Mouse (Mus musculus): ENCODE results near the gene Srl. TPM values are rescaled to one million over a fixed set of nuclear protein-coding genes. Genes with fewer than 3 reads are reported as not detected.

Gene Srl
- polyA plus RNA-seq, 1 experiment = 12.1 TPM

DNA sequence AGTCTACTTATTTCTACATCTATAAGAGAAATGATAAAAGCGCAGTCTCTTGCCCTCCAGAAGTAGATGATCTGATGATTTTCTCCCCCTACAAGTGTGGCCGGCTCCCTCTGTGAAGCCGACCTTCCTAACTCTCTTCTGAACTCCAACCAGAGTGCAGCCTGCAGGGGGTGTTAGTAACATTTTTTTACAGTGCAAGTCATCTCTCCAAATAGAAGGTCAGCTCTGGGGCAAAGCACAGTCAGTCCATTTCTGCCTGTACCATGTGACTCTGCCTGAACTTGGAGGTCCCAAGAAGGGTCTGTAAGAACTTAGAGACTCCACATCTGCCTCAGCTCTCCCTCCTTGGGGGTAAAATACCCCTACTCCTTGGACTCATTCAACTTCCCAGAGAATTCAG, 27.2 kb downstream of the Srl start:
- TF ChIP-seq CTCF (IDR thresholded peaks at IDR 0.05; ENCODE audit: borderline replicate concordance, control insufficient read depth, extremely low read depth, insufficient read depth, low read length, poor library complexity) (no peak), POLR2A (IDR thresholded peaks at IDR 0.05; ENCODE audit: control insufficient read depth, extremely low read depth, insufficient read depth, low read length, poor library complexity) (no peak)
- no peak for DNase-seq
- 93% methylated on average over 3 of the region's 3 CpGs for WGBS
- H3K4me3 ChIP-seq (ENCODE audit: control insufficient read depth, insufficient read depth, low read length) = no peak overlapping the region
- H3K4me1 ChIP-seq (replicated peaks; ENCODE audit: control insufficient read depth, insufficient read depth, low read length) = peaks cover 19% of the 10 kb centered on the region
- H3K27me3 ChIP-seq (ENCODE audit: control insufficient read depth, insufficient read depth, low read length) = no peaks in the 10 kb centered on the region
- no peak overlapping the region for H3K27ac ChIP-seq (ENCODE audit: control insufficient read depth, insufficient read depth, low read length)
- H3K36me3 ChIP-seq (ENCODE audit: control insufficient read depth, insufficient read depth, low read length) = no peaks in the 10 kb centered on the region

DNA sequence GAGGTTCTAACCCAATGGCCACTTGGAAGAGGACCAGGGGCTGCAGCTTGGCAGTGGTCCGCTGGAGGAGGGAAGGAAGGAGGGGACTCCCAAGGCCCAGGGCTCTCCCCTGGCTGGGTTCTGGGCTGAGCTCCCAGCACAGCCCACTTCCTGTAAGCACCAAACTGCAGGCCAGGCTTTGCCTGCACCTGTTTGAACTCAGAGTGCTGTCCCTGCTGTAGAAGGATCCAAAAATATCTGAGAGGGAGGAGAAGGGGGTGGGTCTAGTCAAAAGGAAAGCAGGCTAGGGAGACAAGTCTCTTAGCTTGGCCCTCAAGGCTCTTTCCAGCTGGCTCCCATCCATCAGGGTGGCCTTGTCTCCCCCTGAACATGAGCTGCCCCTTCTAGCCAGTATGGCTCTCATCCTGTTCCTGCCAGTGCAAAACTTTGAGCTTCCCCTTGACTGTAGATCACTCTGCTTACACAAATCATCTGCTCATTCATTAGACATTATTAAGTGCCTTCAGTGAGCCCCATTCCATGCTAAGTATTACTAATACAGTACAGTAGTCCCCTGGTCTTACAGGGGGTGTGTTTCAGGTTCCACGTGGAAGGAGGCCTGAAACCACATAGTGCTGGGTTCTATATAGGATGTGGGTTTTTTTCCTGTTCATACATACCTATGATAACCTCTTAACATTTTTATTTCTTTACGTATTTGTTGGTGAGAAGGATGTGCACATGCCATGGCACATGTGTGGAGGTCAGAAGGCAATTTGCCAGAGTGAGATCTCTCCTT, 28.8 kb downstream of the Srl start:
- Histone ChIP-seq H3K4me1 (replicated peaks; ENCODE audit: control insufficient read depth, insufficient read depth, low read length) (peaks cover 14% of the 10 kb centered on the region), H3K4me3 (ENCODE audit: control insufficient read depth, insufficient read depth, low read length) (no peak overlapping the region), H3K27ac (ENCODE audit: control insufficient read depth, insufficient read depth, low read length) (no peak overlapping the region; the same call in 1 of the 2 replicates), H3K27me3 (ENCODE audit: control insufficient read depth, insufficient read depth, low read length) (no peaks in the 10 kb centered on the region), H3K36me3 (ENCODE audit: control insufficient read depth, insufficient read depth, low read length) (no peaks in the 10 kb centered on the region)
- WGBS = 8% methylated on average over 3 of the region's 3 CpGs
- no peak for TF ChIP-seq CTCF (IDR thresholded peaks at IDR 0.05; ENCODE audit: borderline replicate concordance, control insufficient read depth, extremely low read depth, insufficient read depth, low read length, poor library complexity)
- TF ChIP-seq POLR2A (IDR thresholded peaks at IDR 0.05; ENCODE audit: control insufficient read depth, extremely low read depth, insufficient read depth, low read length, poor library complexity) = no peak
- DNase-seq = peak; percentile 33

DNA sequence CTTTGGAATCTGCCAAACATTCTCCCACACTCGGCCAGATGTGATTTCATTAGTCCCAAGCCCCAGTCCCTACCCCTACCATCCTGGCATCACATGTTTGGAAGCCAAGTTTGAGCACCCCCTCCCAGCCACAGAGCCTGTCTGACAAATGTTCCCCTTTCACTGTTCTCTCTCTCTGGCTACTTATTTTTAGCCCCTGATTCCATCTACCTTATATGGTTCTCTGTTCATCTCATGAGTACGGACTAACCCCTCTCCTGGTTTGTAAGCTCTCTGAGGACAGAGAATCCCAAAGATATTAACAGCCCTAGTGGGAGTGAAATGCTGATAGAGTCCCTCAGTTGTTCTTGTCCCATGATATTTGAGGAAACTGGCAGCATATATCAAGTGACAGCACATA, 30.2 kb downstream of the Srl start:
- H3K4me1 ChIP-seq (replicated peaks; ENCODE audit: control insufficient read depth, insufficient read depth, low read length) = peaks cover 14% of the 10 kb centered on the region
- 91% methylated on average over 2 of the region's 2 CpGs for WGBS
- no peak overlapping the region for H3K4me3 ChIP-seq (ENCODE audit: control insufficient read depth, insufficient read depth, low read length)
- DNase-seq = no peak
- H3K27me3 ChIP-seq (ENCODE audit: control insufficient read depth, insufficient read depth, low read length) = no peaks in the 10 kb centered on the region
- TF ChIP-seq POLR2A (IDR thresholded peaks at IDR 0.05; ENCODE audit: control insufficient read depth, extremely low read depth, insufficient read depth, low read length, poor library complexity) = no peak
- TF ChIP-seq CTCF (IDR thresholded peaks at IDR 0.05; ENCODE audit: borderline replicate concordance, control insufficient read depth, extremely low read depth, insufficient read depth, low read length, poor library complexity) = no peak
- no peaks in the 10 kb centered on the region for H3K36me3 ChIP-seq (ENCODE audit: control insufficient read depth, insufficient read depth, low read length)
- no peak overlapping the region for H3K27ac ChIP-seq (ENCODE audit: control insufficient read depth, insufficient read depth, low read length)

DNA sequence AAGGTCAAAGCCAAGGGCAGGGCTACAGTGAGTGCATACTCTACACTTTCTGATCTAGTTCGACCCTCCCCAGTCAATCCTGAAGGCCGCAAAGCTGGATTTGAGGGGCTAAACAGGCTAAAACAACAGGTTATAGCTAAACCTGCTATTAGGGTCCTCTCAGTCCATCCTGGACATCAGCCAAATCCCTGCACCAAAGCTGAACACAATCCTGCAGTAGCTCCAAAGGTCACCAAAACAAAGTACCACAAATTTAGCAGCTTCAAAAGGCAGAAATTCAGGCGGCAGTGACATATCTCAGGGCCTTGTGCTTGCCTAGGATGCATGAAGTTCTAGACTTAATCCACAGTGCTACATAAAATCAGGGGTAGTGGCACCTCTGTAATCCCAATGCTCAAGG, 35.4 kb downstream of the Srl start:
- 95% methylated on average over 3 of the region's 3 CpGs for WGBS
- Histone ChIP-seq H3K27ac (ENCODE audit: control insufficient read depth, insufficient read depth, low read length) (no peak overlapping the region), H3K27me3 (ENCODE audit: control insufficient read depth, insufficient read depth, low read length) (no peaks in the 10 kb centered on the region), H3K4me3 (ENCODE audit: control insufficient read depth, insufficient read depth, low read length) (no peak overlapping the region), H3K36me3 (ENCODE audit: control insufficient read depth, insufficient read depth, low read length) (no peaks in the 10 kb centered on the region), H3K4me1 (replicated peaks; ENCODE audit: control insufficient read depth, insufficient read depth, low read length) (no peaks in the 10 kb centered on the region)
- DNase-seq = no peak
- no peak for TF ChIP-seq POLR2A (IDR thresholded peaks at IDR 0.05; ENCODE audit: control insufficient read depth, extremely low read depth, insufficient read depth, low read length, poor library complexity)
- no peak for TF ChIP-seq CTCF (IDR thresholded peaks at IDR 0.05; ENCODE audit: borderline replicate concordance, control insufficient read depth, extremely low read depth, insufficient read depth, low read length, poor library complexity)

DNA sequence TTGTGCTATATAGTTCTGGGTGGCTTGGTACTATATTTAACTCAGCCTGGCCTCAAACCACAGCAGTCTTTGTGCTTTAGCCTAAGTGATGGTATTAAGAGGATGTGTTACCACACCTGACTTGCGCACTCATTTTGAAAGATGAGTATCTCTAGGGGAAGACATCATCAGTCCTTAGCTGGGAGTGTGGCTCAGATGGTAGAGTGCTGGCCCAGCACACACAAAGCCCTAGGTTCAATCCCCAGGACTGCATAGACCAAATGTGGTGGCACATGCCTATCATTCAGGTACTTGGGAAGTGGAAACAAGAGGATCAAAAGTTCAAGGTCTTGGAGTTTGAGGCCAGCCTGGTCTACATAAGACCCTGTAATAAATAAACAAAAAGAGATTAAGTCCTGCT, 38.1 kb downstream of the Srl start:
- Histone ChIP-seq H3K4me3 (ENCODE audit: control insufficient read depth, insufficient read depth, low read length) (no peak overlapping the region), H3K4me1 (replicated peaks; ENCODE audit: control insufficient read depth, insufficient read depth, low read length) (peaks cover 5% of the 10 kb centered on the region; the same call in 1 of the 2 replicates), H3K27ac (ENCODE audit: control insufficient read depth, insufficient read depth, low read length) (no peak overlapping the region), H3K27me3 (ENCODE audit: control insufficient read depth, insufficient read depth, low read length) (no peaks in the 10 kb centered on the region), H3K36me3 (ENCODE audit: control insufficient read depth, insufficient read depth, low read length) (no peaks in the 10 kb centered on the region)
- DNase-seq = no peak
- WGBS = 15% methylated on average over 1 of the region's 1 CpGs
- no peak for TF ChIP-seq CTCF (IDR thresholded peaks at IDR 0.05; ENCODE audit: borderline replicate concordance, control insufficient read depth, extremely low read depth, insufficient read depth, low read length, poor library complexity)
- TF ChIP-seq POLR2A (IDR thresholded peaks at IDR 0.05; ENCODE audit: control insufficient read depth, extremely low read depth, insufficient read depth, low read length, poor library complexity) = no peak

GRCm38 (mm10) chr16:4502568-4502967, 39.0 kb downstream of the Srl start:
- Histone ChIP-seq H3K27ac (ENCODE audit: control insufficient read depth, insufficient read depth, low read length) (no peak overlapping the region), H3K4me1 (replicated peaks; ENCODE audit: control insufficient read depth, insufficient read depth, low read length) (peaks cover 5% of the 10 kb centered on the region; the same call in 1 of the 2 replicates), H3K36me3 (ENCODE audit: control insufficient read depth, insufficient read depth, low read length) (no peaks in the 10 kb centered on the region), H3K27me3 (ENCODE audit: control insufficient read depth, insufficient read depth, low read length) (no peaks in the 10 kb centered on the region), H3K4me3 (ENCODE audit: control insufficient read depth, insufficient read depth, low read length) (no peak overlapping the region)
- TF ChIP-seq CTCF (IDR thresholded peaks at IDR 0.05; ENCODE audit: borderline replicate concordance, control insufficient read depth, extremely low read depth, insufficient read depth, low read length, poor library complexity) = no peak
- TF ChIP-seq POLR2A (IDR thresholded peaks at IDR 0.05; ENCODE audit: control insufficient read depth, extremely low read depth, insufficient read depth, low read length, poor library complexity) = no peak
- DNase-seq = no peak
